Mouse (Mus musculus): ENCODE data around the gene Tssk3.

The Tssk3 gene

DNA sequence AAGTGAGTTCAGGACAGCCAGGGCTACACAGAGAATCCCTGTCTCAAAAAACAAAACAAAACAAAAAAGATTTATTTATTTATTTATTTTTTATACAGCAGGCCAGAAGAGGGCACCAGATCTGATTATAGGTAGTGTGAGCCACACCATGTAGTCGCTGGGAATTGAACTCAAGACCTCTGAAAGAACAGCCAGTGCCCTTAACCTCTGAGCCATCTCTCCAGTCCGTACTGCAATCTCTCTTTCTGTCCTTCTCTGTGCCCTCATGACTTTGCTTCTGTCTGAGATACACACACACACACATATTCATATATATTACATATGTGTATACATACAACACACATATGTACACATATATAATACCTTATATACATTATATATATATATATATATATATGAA, 40.0 kb downstream of the Tssk3 start:
- DNase-seq (ENCODE audit: low read depth, low spot score): no peak

DNA sequence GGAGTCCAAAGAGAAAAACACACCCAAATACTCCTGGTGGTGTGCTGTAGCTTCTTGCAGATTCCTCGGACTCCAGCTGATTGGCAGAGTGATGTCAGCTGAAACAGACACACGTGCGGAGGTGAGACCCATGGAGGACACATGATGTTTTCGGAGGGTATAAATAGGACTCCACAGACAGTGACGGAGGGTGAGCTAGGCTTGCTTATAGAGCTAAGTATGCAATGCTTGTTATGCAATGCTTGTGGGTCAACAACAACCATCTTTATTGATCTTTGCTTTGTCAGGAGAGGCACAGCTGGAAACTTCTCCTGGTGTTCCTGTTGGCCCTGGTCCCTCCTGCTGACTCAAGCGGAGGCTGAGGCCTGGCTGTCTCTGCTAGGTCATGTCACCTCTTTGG, 42.1 kb downstream of the Tssk3 start:
- no peak for DNase-seq (ENCODE audit: low read depth, low spot score)

DNA sequence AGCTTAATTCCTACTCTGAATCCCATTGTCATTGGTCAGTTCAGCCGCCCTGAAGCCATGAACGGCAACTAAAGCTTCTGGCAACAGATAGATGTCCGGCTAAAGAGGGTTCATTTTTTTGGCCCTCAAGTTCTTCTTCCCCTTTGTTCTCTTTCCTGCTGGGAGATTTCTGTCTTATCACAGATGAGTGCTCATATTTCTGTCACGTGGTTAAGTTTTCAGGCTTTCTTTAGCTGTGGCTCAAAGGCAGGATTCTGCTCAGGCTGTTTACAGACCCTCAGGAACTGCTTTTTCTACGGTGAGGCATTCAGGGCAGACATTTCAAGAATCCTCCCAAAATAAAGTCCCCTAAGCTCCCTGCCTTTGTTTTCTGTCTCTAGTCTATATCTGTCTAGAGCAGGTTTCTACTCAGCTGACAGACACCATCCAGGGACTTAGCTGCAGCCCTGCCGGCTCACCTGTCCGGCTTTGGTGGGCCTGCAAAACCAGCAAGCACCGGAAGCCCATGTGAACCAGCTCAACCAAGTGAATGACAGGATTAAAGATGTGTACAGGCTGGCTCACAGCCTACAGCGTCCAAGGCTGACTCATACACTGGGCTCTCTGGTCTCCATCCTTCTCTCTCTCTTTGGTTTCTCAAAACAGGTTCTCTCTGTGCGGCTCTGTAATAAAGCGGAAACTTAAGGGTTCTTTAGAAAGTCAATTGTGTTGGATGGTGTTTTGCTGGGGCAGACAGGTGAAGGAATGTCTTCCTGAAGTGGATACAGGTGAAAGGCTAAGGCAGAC, 42.9 kb downstream of the Tssk3 start:
- no peak for DNase-seq (ENCODE audit: low read depth, low spot score)

DNA sequence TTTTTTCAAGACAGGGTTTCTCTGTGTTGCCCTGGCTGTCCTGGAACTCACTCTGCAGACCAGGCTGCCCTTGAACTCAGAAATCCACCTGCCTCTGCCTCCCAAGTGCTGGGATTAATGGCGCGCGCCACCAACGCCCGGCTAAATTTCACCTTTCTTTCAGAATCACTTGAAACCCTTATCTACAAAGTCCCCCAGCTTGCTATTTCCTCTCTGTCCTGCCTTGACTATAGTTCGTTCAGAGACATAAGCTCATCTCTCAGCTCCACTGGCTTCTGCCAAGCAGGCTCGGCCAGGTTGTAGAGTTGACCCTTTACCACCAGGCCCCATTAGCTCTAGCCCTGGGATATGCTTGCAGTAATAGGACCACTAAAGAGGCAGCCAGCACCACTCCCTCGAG, 43.5 kb downstream of the Tssk3 start:
- DNase-seq (ENCODE audit: low read depth, low spot score): no peak

DNA sequence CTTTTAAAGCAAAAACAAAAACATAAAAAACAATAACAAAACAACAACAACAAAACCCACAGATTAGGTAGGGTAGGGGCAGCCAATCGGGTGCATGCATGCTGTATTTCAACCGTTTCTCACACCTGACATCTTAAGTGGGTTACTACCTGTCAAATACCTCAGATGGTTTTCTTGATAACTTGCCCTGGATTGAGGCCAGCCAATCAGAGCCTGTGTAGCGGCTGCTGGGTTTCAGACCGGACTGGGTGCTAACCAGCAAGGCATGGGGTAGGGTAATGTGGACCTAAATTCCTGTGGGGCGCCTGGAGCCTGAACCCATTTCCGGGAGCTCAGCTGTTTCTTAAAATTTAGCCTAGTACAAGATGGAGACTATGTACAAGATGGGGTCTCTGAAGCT, 49.7 kb downstream of the Tssk3 start:
- DNase-seq (ENCODE audit: low read depth, low spot score): no peak

DNA sequence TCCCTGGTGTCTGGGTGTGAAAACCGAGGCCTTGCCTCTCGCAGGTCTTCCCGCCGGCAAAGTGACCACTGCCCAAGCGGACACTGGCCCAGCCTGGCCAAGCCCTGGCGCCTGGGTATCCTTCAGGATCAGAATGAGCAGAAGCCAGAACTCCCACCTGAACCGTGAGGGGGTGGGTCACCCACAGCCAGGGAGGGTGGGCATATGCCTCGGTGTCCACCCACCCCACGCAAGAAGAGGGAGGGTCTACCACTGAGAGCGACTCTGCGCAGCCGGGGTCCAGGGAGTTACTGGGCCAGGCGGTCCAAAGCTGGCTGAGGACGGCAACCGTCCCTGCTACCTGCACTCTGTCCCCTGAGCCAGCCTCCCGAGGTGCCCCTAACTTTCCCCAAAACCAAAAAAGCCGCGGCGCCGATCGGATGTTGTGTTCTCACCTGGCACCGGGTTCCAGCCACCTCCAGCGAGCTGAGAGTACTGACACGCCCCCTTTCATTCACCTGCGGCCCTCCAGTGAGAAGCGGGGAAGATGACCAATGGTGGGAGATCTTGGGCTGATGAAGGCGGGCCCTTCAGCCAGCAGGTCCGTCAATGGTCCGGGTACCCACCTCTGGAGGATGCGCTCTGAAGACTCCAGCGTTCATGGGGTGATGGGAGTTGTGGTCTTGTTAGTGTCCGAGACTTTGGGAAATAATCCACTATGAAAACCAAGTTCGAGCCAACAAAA, 50.3 kb downstream of the Tssk3 start, which contains the start of gene Zbtb8b:
Gene Zbtb8b, minus strand, starts transcription at position 514 of the 724 bp plus-strand sequence.
- no peak for DNase-seq (ENCODE audit: low read depth, low spot score)
